Mouse (Mus musculus) CH12.LX (cell line): ENCODE results near the gene Tspan9. TPM values are rescaled to one million over a fixed set of nuclear protein-coding genes. Genes with fewer than 3 reads are reported as not detected.

ENCODE experiments used
- DNase-seq: peaks from one replicate; pipeline ENCODE4 v3.0.0-alpha.2; 2013; ENCODE audit errors: extremely low read depth
- H3K27ac ChIP-seq: 2 replicates; pipeline ENCODE4 v1.5.1; 2012; ENCODE audit warnings: low read depth, mild to moderate bottlenecking, control low read depth, moderate library complexity; ENCODE audit not compliant: insufficient read depth
- H3K27me3 ChIP-seq: replicated peaks from 2 replicates; pipeline ENCODE3; 2012; ENCODE audit warnings: inconsistent platforms
- H3K36me3 ChIP-seq, 2 experiments: replicated peaks in 1 of 2; 2 replicates each; pipeline versions ENCODE3 to v1.6.1; 2012; ENCODE audit warnings: inconsistent platforms in 1 of 2, low read length in 1 of 2, mild to moderate bottlenecking in 1 of 2, mixed read lengths in 1 of 2, moderate library complexity in 1 of 2; ENCODE audit not compliant: control insufficient read depth in 1 of 2, insufficient read depth in 1 of 2
- H3K4me1 ChIP-seq, 2 experiments: 2 replicates each; pipeline ENCODE4 v1.6.1; 2012; ENCODE audit warnings: inconsistent platforms in 1 of 2, moderate library complexity in 1 of 2; ENCODE audit not compliant: insufficient read depth in 2 of 2, control insufficient read depth in 1 of 2
- H3K4me2 ChIP-seq: 2 replicates; pipeline ENCODE4 v1.6.1; 2012; ENCODE audit warnings: low read depth, mild to moderate bottlenecking, control low read depth; ENCODE audit not compliant: poor library complexity, insufficient read depth, severe bottlenecking
- H3K4me3 ChIP-seq, 3 experiments: fragments of 150-350 bp in 1 of 3; sonication (generic) in 1 of 3; replicated peaks in 1 of 3; 2 replicates each; pipeline versions ENCODE3 to v1.5.1; 2011 to 2012; ENCODE audit warnings: low read depth in 2 of 3, low read length in 2 of 3, mild to moderate bottlenecking in 2 of 3, moderate library complexity in 2 of 3, control low read depth in 1 of 3, improper control_type of control experiment in 1 of 3, inconsistent platforms in 1 of 3, mixed read lengths in 1 of 3; ENCODE audit not compliant: poor library complexity in 1 of 3
- H3K79me2 ChIP-seq: replicated peaks from 2 replicates; pipeline ENCODE4 v1.6.1; 2012; ENCODE audit warnings: mild to moderate bottlenecking, moderate library complexity; ENCODE audit not compliant: control insufficient read depth, poor library complexity, insufficient read depth, severe bottlenecking; ENCODE audit errors: extremely low read depth
- H3K9ac ChIP-seq: 2 replicates; pipeline ENCODE4 v1.6.1; 2012; ENCODE audit warnings: low read depth, mild to moderate bottlenecking, control low read depth, moderate library complexity; ENCODE audit not compliant: insufficient read depth
- H3K9me3 ChIP-seq: replicated peaks from 2 replicates; pipeline ENCODE3; 2012; ENCODE audit warnings: low read length, inconsistent platforms, mixed read lengths
- BHLHE40 ChIP-seq: IDR thresholded peaks from 2 replicates; pipeline ENCODE4 v1.6.1; 2011; ENCODE audit warnings: mild to moderate bottlenecking, low read depth, low read length, improper control_type of control experiment
- CHD1 ChIP-seq: IDR thresholded peaks from 2 replicates; pipeline ENCODE4 v1.6.1; 2012; ENCODE audit warnings: low read depth, low read length, improper control_type of control experiment, inconsistent platforms
- CHD2 ChIP-seq: IDR thresholded peaks from 2 replicates; pipeline ENCODE4 v1.6.1; 2011; ENCODE audit warnings: low read length, improper control_type of control experiment
- CTCF ChIP-seq, 2 experiments: IDR thresholded peaks in 1 of 2; conservative IDR thresholded peaks in 1 of 2; 2 replicates each; pipeline ENCODE4 v1.5.1; 2011 to 2012; ENCODE audit warnings: low read depth in 2 of 2, low read length in 2 of 2, improper control_type of control experiment in 1 of 2, inconsistent platforms in 1 of 2, mild to moderate bottlenecking in 1 of 2, moderate library complexity in 1 of 2
- E2F4 ChIP-seq: IDR thresholded peaks from 2 replicates; pipeline ENCODE4 v1.6.1; 2011; ENCODE audit warnings: low read depth, low read length, improper control_type of control experiment; ENCODE audit not compliant: insufficient replicate concordance
- ETS1 ChIP-seq: conservative IDR thresholded peaks from 2 replicates; pipeline ENCODE4 v1.6.1; 2012; ENCODE audit warnings: low read depth, mild to moderate bottlenecking, inconsistent platforms, low read length, improper control_type of control experiment, moderate library complexity
- GABPA ChIP-seq: IDR thresholded peaks from 2 replicates; pipeline ENCODE4 v1.6.1; 2012; ENCODE audit warnings: low read depth, low read length, improper control_type of control experiment, inconsistent platforms; ENCODE audit not compliant: insufficient replicate concordance
- IRF4 ChIP-seq: IDR thresholded peaks from 2 replicates; pipeline ENCODE4 v1.6.1; 2014; ENCODE audit warnings: low read depth, mild to moderate bottlenecking, inconsistent platforms, low read length, improper control_type of control experiment
- JUN ChIP-seq: IDR thresholded peaks from 2 replicates; pipeline ENCODE4 v1.6.1; 2011; ENCODE audit warnings: low read depth, mild to moderate bottlenecking, low read length, improper control_type of control experiment, moderate library complexity; ENCODE audit not compliant: insufficient read depth
- JUND ChIP-seq: conservative IDR thresholded peaks from 2 replicates; pipeline ENCODE4 v1.6.1; 2011; ENCODE audit warnings: low read depth, low read length, improper control_type of control experiment
- MAX ChIP-seq: IDR thresholded peaks from 2 replicates; pipeline ENCODE4 v1.6.1; 2011; ENCODE audit warnings: low read length, improper control_type of control experiment
- MEF2A ChIP-seq: IDR thresholded peaks from 2 replicates; pipeline ENCODE4 v1.6.1; 2014; ENCODE audit warnings: low read depth, mild to moderate bottlenecking, inconsistent platforms, low read length, improper control_type of control experiment, borderline replicate concordance
- MYC ChIP-seq: IDR thresholded peaks from 2 replicates; pipeline ENCODE4 v1.6.1; 2011; ENCODE audit warnings: low read depth, mild to moderate bottlenecking, improper control_type of control experiment, low read length
- NELFE ChIP-seq: IDR thresholded peaks from 2 replicates; pipeline ENCODE4 v1.6.1; 2011; ENCODE audit warnings: low read depth, low read length, improper control_type of control experiment
- NRF1 ChIP-seq: IDR thresholded peaks from 2 replicates; pipeline ENCODE4 v1.6.1; 2014; ENCODE audit warnings: low read depth, mild to moderate bottlenecking, inconsistent platforms, low read length, improper control_type of control experiment, moderate library complexity
- POLR2A ChIP-seq: IDR thresholded peaks from 2 replicates; pipeline ENCODE4 v1.6.1; 2011; ENCODE audit warnings: low read depth, mild to moderate bottlenecking, improper control_type of control experiment, low read length
- POLR2AphosphoS2 ChIP-seq: IDR thresholded peaks from 2 replicates; pipeline ENCODE4 v1.6.1; 2011; ENCODE audit warnings: low read depth, low read length, improper control_type of control experiment
- RAD21 ChIP-seq: IDR thresholded peaks from 2 replicates; pipeline ENCODE4 v1.6.1; 2011; ENCODE audit warnings: low read depth, mild to moderate bottlenecking, low read length, improper control_type of control experiment, moderate library complexity
- RCOR1 ChIP-seq: conservative IDR thresholded peaks from 2 replicates; pipeline ENCODE4 v1.6.1; 2012; ENCODE audit warnings: low read depth, mild to moderate bottlenecking, inconsistent platforms, low read length, improper control_type of control experiment
- SMC3 ChIP-seq: IDR thresholded peaks from 2 replicates; pipeline ENCODE4 v1.6.1; 2011; ENCODE audit warnings: low read depth, low read length, improper control_type of control experiment
- TCF12 ChIP-seq: IDR thresholded peaks from 2 replicates; pipeline ENCODE4 v1.6.1; 2014; ENCODE audit warnings: low read depth, mild to moderate bottlenecking, inconsistent platforms, low read length, improper control_type of control experiment
- USF1 ChIP-seq: IDR thresholded peaks from 2 replicates; pipeline ENCODE4 v1.6.1; 2014; ENCODE audit warnings: low read depth, mild to moderate bottlenecking, inconsistent platforms, low read length, improper control_type of control experiment
- USF2 ChIP-seq: conservative IDR thresholded peaks from 2 replicates; pipeline ENCODE4 v1.6.1; 2011; ENCODE audit warnings: low read depth, low read length, improper control_type of control experiment
- ZKSCAN1 ChIP-seq: IDR thresholded peaks from 2 replicates; pipeline ENCODE4 v1.6.1; 2012; ENCODE audit warnings: low read depth, inconsistent platforms, low read length, improper control_type of control experiment, borderline replicate concordance
- ZMIZ1 ChIP-seq: IDR thresholded peaks from 2 replicates; pipeline ENCODE4 v1.6.1; 2012; ENCODE audit warnings: low read depth, mild to moderate bottlenecking, inconsistent platforms, low read length, improper control_type of control experiment
- dilution Hi-C: fragments of 300-500 bp; cut with MboI; formaldehyde crosslinking; loops from 2 replicates; pipeline ENCODE4 v1.14.3; 2020; ENCODE audit warnings: low sequenced_read_pairs; ENCODE audit not compliant: extremely low pct_unique_long_range_greater_than_20kb, extremely low pct_ligation_motif_present
- in situ Hi-C: fragments of 300-500 bp; cut with MboI; formaldehyde crosslinking; loops from 3 replicates; pipeline ENCODE4 v1.14.3; 2019; ENCODE audit warnings: low sequenced_read_pairs, low pct_ligation_motif_present, low pct_unique_long_range_greater_than_20kb, mixed read lengths
- polyA plus RNA-seq: library from polyadenylated mRNA; unstranded; fragments of >175 nt; gene quantifications from 2 replicates; pipeline ENCODE4 v1.2.1, GENCODE M21; 2012; ENCODE audit warnings: low read depth; ENCODE audit not compliant: insufficient read length
- total RNA-seq, 2 experiments: library from RNA; depleted of rRNA; stranded (reverse); fragments of 300-350 nt in 1 of 2; fragments of >200 nt in 1 of 2; gene quantifications; 2 replicates each; pipeline ENCODE4 v1.2.3; 2012 to 2014

Tspan9 gene
- total and polyA plus RNA-seq, 3 experiments, result 0.40 to 0.98 (median 0.71) TPM

DNA sequence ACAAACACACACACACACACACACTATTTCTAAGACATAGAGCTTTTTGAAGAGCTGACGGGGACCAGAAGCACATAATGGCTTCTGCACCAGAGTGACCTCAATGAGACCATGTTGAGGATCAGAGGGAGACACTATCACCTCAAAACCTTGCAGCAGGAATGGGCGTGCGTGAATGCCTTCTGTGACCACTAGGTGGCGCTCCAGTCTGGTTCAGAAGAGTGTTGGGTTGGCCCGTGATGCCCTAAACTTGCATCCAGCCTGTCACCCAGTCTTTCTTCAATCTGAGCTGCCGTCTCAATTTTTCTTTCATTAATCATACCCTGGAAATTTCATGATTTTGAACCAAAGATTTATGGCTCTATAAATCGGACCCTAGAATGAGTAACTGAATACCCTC lies 173.3 kb downstream of the Tspan9 start:
- dilution Hi-C loops (no loop called here), in situ Hi-C loops (no loop called here)
- Histone ChIP-seq H3K36me3 (no peaks in the 10 kb centered on the region), H3K4me2 (no peak overlapping the region), H3K9me3 (no peaks in the 10 kb centered on the region), H3K4me1 (no peaks in the 10 kb centered on the region), H3K4me3 (no peak overlapping the region), H3K27ac (no peak overlapping the region), H3K79me2 (no peaks in the 10 kb centered on the region)
- peak; percentile 48 for DNase-seq
- TF ChIP-seq GABPA (no peak), BHLHE40 (no peak), CTCF (conservative IDR thresholded peaks at IDR 0.05 in 1 of 2, IDR thresholded peaks at IDR 0.05 in 1 of 2; ENCODE audit: low read depth in 2 of 2, low read length in 2 of 2) (peak; percentile 75 to 84), ZMIZ1 (no peak), TCF12 (no peak), SMC3 (peak; percentile 49), E2F4 (no peak), POLR2AphosphoS2 (no peak), MYC (no peak), ZKSCAN1 (no peak), RCOR1 (no peak), CHD1 (no peak), JUND (no peak), IRF4 (no peak), NELFE (0 out of 2 replicates have a peak, but pooled peaks have one; percentile 25), CHD2 (no peak), POLR2A (no peak), RAD21 (peak; percentile 63), ETS1 (no peak), MEF2A (no peak), MAX (0 out of 2 replicates have a peak, but pooled peaks have one; percentile 10), USF2 (no peak), USF1 (no peak), NRF1 (no peak), JUN (no peak)
- TF ChIP-seq, all 38 proteins: peak for 5
- Histone ChIP-seq H3K27me3 (peaks cover 93% of the 10 kb centered on the region), H3K9ac (no peak overlapping the region)
